Mouse (Mus musculus) stomach, embryonic 16.5 days (tissue): ENCODE results near the gene Tsks. TPM values are rescaled to one million over a fixed set of nuclear protein-coding genes. Genes with fewer than 3 reads are reported as not detected.

Source experiments
- ATAC-seq: fragments of 200-750 bp; cut with Nextera tagmentation; 2 replicates; pipeline ENCODE4 v1.8.0; 2017; ENCODE audit warnings: moderate number of reproducible peaks, moderate TSS enrichment; ENCODE audit not compliant: insufficient read depth, low FRiP score
- H3K27ac ChIP-seq: fragments of 300-500 bp; sonication (generic); 2 replicates; pipeline ENCODE4 v1.5.1; 2014; ENCODE audit warnings: low read length
- H3K27me3 ChIP-seq: fragments of 300-500 bp; sonication (generic); 2 replicates; pipeline ENCODE4 v1.6.1; 2014; ENCODE audit warnings: low read length, control low read depth, mixed read lengths; ENCODE audit not compliant: control insufficient read depth, insufficient read depth
- H3K36me3 ChIP-seq: fragments of 300-500 bp; sonication (generic); 2 replicates; pipeline ENCODE4 v1.6.1; 2014; ENCODE audit warnings: low read length; ENCODE audit not compliant: control insufficient read depth, insufficient read depth
- H3K4me1 ChIP-seq: fragments of 300-500 bp; sonication (generic); 2 replicates; pipeline ENCODE4 v1.6.1; 2014; ENCODE audit warnings: low read length, control low read depth, mixed read lengths; ENCODE audit not compliant: control insufficient read depth, insufficient read depth
- H3K4me2 ChIP-seq: fragments of 300-500 bp; sonication (generic); 2 replicates; pipeline ENCODE4 v1.6.1; 2014; ENCODE audit warnings: low read depth, low read length, mixed read lengths
- H3K4me3 ChIP-seq: fragments of 300-500 bp; sonication (generic); replicated peaks from 2 replicates; pipeline ENCODE4 v1.5.1; 2014; ENCODE audit warnings: mild to moderate bottlenecking, low read length
- H3K9ac ChIP-seq: fragments of 300-500 bp; sonication (generic); 2 replicates; pipeline ENCODE4 v1.6.1; 2014; ENCODE audit warnings: low read length
- H3K9me3 ChIP-seq: fragments of 300-500 bp; sonication (generic); replicated peaks from 2 replicates; pipeline ENCODE4 v1.6.1; 2016; ENCODE audit warnings: low read length, control low read depth; ENCODE audit not compliant: control insufficient read depth
- WGBS: fragments of 180-500 bp; shearing (Covaris S2); extraction: QIAGEN DNeasy Blood & Tissue Kit; methylation state at CpG from one replicate; pipeline ENCODE4 v1.1.7; 2014; 5-methylcytosine and 5-hydroxymethylcytosine counted together
- polyA plus RNA-seq: library from polyadenylated mRNA; unstranded; fragments of >200 nt; fragmentation: Nextera tagmentation; extraction: Ambion mirVana; gene quantifications from 2 replicates; pipeline ENCODE4 v1.2.1, GENCODE M21; 2015

Tsks gene
- 0.06 TPM in 1 of 2 replicates, not detected in the other for polyA plus RNA-seq

DNA sequence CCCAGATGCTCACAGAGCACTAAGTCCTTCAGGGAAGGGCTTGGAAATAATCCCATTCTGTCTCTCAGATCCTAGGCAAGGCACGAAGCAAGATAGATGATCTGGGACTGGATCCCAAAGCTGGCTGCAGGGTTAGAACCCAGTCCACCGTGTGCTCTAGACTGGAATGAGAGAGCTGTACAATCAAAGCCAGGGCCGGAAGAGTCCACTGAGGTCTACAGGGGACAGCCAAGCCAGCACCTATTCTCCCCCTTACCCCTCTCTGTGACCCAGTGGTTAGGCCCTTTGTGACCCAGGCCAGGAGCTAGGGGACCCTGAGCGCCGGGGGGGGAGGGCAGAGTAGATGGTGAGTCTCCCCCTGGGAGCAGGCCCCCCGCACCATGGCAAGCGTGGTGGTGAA lies at the start of gene Tsks:
Gene Tsks (plus strand): TSS at position 301 of the 400 bp plus-strand sequence.
- no peak within 1 kb of the TSS for H3K4me3 ChIP-seq
- no peaks in the 10 kb centered on the region for H3K4me1 ChIP-seq
- 78% methylated on average over 7 of the region's 7 CpGs for WGBS
- ATAC-seq = no peak
- H3K9ac ChIP-seq = no peak within 1 kb of the TSS
- H3K36me3 ChIP-seq = no peaks in the 10 kb centered on the region
- H3K27me3 ChIP-seq = no peaks in the 10 kb centered on the region
- no peak within 1 kb of the TSS for H3K4me2 ChIP-seq
- H3K9me3 ChIP-seq = no peaks in the 10 kb centered on the region
- H3K27ac ChIP-seq = no peak within 1 kb of the TSS

DNA sequence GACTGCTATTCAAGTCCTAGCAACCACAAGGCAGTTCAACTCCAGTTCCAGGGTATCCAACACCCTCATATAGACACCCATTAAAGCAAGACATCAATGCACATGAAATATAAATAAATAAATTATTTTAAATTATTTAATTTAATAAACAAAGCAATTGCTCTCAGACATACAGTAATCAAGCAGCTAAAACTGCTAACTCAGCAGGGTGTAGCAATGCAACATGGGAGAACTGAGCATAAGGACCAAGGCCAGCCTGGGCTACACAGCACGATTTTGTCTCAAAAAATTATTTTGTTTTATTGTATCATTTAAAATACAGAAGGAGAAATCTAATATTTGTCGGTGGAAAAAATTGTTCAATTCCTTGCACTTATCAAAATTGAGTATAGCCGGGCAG lies 48.8 kb upstream of the Tsks start:
- no peak for ATAC-seq
- peaks cover 46% of the 10 kb centered on the region for H3K4me1 ChIP-seq
- no peaks in the 10 kb centered on the region for H3K36me3 ChIP-seq
- H3K9me3 ChIP-seq = no peaks in the 10 kb centered on the region
- H3K27me3 ChIP-seq = no peaks in the 10 kb centered on the region
- H3K9ac ChIP-seq = no peak overlapping the region
- H3K4me3 ChIP-seq = no peak overlapping the region
- no peak overlapping the region for H3K4me2 ChIP-seq
- WGBS = 86% methylated on average over 3 of the region's 3 CpGs
- no peak overlapping the region for H3K27ac ChIP-seq

DNA sequence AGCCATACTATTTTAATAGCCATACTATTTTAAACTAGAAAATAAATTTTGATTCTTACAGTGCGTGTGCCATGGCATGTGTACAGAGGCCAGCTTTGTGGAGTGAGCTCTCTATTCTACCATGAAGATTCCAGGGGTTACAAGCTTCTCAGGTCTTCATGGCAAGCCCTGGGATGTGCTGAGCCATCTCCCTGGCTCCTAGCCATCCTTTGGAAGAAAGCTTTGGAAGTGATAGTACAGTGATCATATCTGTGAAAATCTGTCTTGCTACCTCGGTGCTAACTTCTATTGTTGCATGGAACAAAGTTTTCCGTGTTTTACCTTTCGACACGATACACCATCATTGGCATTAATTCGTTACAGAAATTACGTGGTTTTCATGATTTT lies 47.8 kb upstream of the Tsks start:
- H3K27ac ChIP-seq = peak overlapping the region; percentile 89; the same call in 1 of the 2 replicates
- peak overlapping the region; percentile 69 for H3K4me3 ChIP-seq
- 0 out of 2 replicates have a peak, but pooled peaks cover 3% of the 10 kb centered on the region for H3K36me3 ChIP-seq
- ATAC-seq = no peak
- no peaks in the 10 kb centered on the region for H3K9me3 ChIP-seq
- 67% methylated on average over 7 of the region's 7 CpGs for WGBS
- H3K4me2 ChIP-seq = peak overlapping the region; percentile 71
- H3K27me3 ChIP-seq = no peaks in the 10 kb centered on the region
- H3K9ac ChIP-seq = peak overlapping the region; percentile 84
- H3K4me1 ChIP-seq = peaks cover 46% of the 10 kb centered on the region

DNA sequence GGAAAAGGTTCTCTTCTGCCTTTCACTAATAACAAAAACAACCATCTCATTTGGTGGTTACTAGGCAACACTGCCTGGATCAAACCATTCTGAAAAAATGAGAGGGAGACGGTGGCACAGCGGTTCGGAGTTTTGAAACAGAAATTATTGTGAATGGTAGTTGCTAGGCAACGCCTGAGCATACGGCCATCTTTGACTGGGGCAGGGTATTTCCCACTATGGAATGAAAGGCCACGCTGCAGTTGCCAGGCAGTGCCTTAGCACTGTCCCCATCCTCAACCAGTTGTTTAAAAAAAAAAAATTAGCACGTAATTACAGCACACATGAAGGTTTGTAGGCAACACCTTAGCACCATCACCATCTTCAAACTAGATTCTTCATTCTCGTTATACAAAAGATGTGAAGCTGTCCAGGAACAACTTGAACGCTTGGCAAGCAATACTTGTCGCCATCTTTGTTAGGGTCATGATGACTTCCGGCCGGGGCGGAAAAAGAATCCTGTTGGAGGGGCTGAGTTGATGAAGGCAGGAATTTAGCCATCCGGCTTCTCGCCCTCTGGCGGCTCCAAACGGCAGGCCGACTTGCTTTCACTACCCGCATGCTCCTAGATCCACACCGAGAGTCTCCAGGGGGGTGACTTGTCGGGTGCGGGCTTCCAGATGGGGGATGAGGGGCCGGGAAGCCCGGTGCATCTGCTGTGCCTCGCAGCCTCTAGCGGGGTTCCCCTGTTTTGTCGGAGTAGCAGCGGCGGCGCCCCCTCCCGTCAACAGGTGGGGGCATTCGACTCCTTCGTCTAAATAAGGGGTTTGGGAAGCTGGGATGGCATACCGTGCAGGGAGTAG lies 47.2 kb upstream of the Tsks start, which contains the start of gene Fuz:
Gene Fuz (plus strand): TSS at position 487 of the 842 bp plus-strand sequence.
- ATAC-seq = peak; percentile 51
- H3K9me3 ChIP-seq = no peaks in the 10 kb centered on the region
- 0 out of 2 replicates have a peak, but pooled peaks cover 8% of the 10 kb centered on the region for H3K36me3 ChIP-seq
- H3K9ac ChIP-seq = peak within 1 kb of the TSS; percentile 84
- H3K27me3 ChIP-seq = no peaks in the 10 kb centered on the region
- H3K27ac ChIP-seq = peak within 1 kb of the TSS; percentile 89
- peaks cover 41% of the 10 kb centered on the region for H3K4me1 ChIP-seq
- WGBS = 1% methylated on average over 34 of the region's 34 CpGs
- peak within 1 kb of the TSS; percentile 71 for H3K4me2 ChIP-seq
- H3K4me3 ChIP-seq = peak within 1 kb of the TSS; percentile 69

DNA sequence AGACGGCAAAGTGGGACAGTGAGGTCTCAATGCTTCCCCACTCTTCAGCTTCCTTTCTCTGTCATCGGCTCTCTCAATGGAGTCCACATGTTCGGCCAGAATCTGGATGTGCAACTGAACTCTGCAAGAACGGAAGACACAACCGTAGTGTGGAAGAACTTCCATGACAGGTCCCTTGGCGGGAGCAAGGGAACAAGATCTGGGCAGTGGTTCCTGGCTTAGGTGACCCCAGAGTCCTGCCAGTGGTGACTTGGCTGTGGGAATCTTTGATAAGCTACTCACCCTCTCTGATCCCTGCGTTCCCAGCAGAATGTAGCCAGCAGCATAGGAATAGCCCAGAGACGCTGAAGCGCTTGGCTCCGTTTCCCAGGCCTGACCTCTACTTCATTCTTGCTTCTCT lies 46.5 kb upstream of the Tsks start:
- H3K9ac ChIP-seq = peak overlapping the region; percentile 84
- H3K27ac ChIP-seq = peak overlapping the region; percentile 89
- no peaks in the 10 kb centered on the region for H3K27me3 ChIP-seq
- peaks cover 36% of the 10 kb centered on the region for H3K4me1 ChIP-seq
- H3K36me3 ChIP-seq = 0 out of 2 replicates have a peak, but pooled peaks cover 8% of the 10 kb centered on the region
- peak overlapping the region; percentile 71 for H3K4me2 ChIP-seq
- H3K9me3 ChIP-seq = no peaks in the 10 kb centered on the region
- H3K4me3 ChIP-seq = peak overlapping the region; percentile 69
- ATAC-seq = no peak
- WGBS = 33% methylated on average over 10 of the region's 10 CpGs

DNA sequence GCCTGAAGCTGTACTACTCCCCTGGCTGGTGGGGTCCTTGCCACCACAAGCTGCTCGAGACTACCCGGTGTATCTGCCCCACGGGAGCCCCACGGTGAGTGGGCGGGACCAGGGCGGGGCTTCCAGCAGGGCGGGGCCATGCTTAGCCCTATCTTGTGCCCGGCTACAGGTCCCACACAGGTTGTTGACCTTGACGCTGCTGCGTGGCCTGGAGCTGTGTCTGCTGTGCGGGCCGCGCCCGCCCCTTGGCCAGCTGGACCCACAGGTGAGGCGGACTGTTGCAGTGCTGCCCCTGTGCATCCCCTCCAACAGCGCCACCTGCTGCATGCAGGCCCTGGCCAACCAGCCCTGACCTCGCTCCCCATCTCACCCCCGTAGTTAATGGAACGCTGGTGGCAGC lies 44.4 kb upstream of the Tsks start:
- no peak overlapping the region for H3K4me2 ChIP-seq
- no peak overlapping the region for H3K27ac ChIP-seq
- H3K27me3 ChIP-seq = no peaks in the 10 kb centered on the region
- H3K4me1 ChIP-seq = peaks cover 36% of the 10 kb centered on the region
- no peak for ATAC-seq
- 0 out of 2 replicates have a peak overlapping the region, but pooled peaks have one; percentile 10 for H3K9ac ChIP-seq
- WGBS = 32% methylated on average over 19 of the region's 19 CpGs
- 0 out of 2 replicates have a peak, but pooled peaks cover 9% of the 10 kb centered on the region for H3K36me3 ChIP-seq
- H3K9me3 ChIP-seq = no peaks in the 10 kb centered on the region
- H3K4me3 ChIP-seq = no peak overlapping the region

DNA sequence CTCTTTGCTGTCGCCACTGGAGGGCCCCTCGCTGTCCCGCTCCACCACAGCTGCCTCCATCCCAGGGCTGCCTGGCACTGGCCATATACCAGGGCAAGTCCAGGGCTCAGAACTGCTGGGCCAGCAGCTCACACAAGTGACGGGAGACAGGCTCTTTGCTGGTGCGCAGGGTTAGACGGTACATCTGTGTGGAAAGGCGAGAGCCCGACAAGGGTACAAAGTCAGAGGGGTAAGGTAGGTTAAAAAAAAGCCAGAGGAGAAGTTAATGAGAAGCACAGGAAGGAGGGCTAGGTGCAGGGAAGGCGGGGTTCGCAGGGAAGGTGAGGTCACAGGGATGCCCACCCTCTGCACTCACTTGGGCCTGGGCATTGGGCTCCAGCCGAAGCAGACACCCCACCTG lies 42.4 kb upstream of the Tsks start:
- peaks cover 27% of the 10 kb centered on the region; the same call in 1 of the 2 replicates for H3K36me3 ChIP-seq
- no peak overlapping the region for H3K4me2 ChIP-seq
- WGBS = 88% methylated on average over 11 of the region's 11 CpGs
- no peaks in the 10 kb centered on the region for H3K27me3 ChIP-seq
- H3K4me1 ChIP-seq = peaks cover 27% of the 10 kb centered on the region
- H3K9ac ChIP-seq = 0 out of 2 replicates have a peak overlapping the region, but pooled peaks have one; percentile 26
- ATAC-seq = no peak
- H3K9me3 ChIP-seq = no peaks in the 10 kb centered on the region
- no peak overlapping the region for H3K4me3 ChIP-seq
- H3K27ac ChIP-seq = no peak overlapping the region; the same call in 1 of the 2 replicates

DNA sequence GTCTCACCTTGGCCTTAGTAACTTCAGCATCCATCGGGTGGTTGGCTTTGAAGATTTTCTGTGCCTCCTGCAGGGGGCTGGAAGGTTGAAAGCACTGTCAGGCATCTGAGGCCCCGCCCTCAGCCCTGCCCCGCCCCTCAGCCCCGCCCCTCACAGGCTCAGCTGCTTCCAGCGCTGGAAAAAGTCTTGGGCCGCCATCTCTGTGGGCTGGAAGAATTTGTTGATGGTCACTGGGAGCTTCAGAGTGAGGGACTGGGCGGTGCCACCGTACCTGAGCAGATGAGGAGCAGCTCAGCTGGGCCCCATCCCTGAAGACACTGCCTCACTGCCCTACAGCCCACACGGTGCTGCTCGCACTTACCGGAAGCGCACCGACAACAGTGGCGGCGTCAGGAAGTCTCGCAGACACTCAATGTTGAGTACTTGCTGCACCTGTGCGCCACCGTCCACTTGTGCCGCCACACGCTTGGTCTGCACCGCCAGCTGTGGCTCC lies 41.7 kb upstream of the Tsks start:
- Histone ChIP-seq H3K27me3 (no peaks in the 10 kb centered on the region), H3K4me1 (peaks cover 27% of the 10 kb centered on the region), H3K36me3 (peaks cover 32% of the 10 kb centered on the region; the same call in 1 of the 2 replicates), H3K9me3 (no peaks in the 10 kb centered on the region), H3K27ac (no peak overlapping the region), H3K4me3 (peak overlapping the region; percentile 35), H3K9ac (peak overlapping the region; percentile 62), H3K4me2 (peak overlapping the region; percentile 58)
- 13% methylated on average over 21 of the region's 21 CpGs for WGBS
- peak; percentile 54; the same call in 1 of the 2 replicates for ATAC-seq

DNA sequence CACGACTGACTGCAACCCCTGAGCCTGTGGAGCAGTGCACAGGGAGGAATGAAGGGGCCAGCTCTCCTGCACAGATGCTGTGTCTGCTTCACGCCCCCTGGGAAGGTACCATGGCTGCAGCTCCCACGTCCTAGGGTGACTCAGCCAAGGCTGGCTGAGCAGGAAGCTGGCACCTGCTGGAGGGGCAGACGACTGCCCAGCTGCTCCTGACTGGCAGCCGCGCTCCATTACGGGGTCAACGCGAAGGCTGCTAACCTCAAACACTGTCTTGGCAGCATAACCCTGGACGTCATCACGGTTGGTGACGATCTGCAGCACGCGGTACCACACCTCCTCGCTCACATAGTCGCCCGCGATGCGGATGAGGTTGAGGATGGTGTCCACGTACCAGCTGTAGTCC lies 37.6 kb upstream of the Tsks start:
- peaks cover 7% of the 10 kb centered on the region for H3K4me1 ChIP-seq
- H3K36me3 ChIP-seq = peaks cover 38% of the 10 kb centered on the region
- no peaks in the 10 kb centered on the region for H3K9me3 ChIP-seq
- no peak for ATAC-seq
- no peaks in the 10 kb centered on the region for H3K27me3 ChIP-seq
- H3K27ac ChIP-seq = no peak overlapping the region
- no peak overlapping the region for H3K4me2 ChIP-seq
- 91% methylated on average over 20 of the region's 20 CpGs for WGBS
- no peak overlapping the region for H3K9ac ChIP-seq
- no peak overlapping the region for H3K4me3 ChIP-seq
